Mouse (Mus musculus) bone marrow, adult 2 months (tissue): ENCODE data around the gene Ryr2.

Experiments used
- CTCF ChIP-seq: fragments of 200-500 bp; IDR thresholded peaks from 2 replicates; pipeline ENCODE4 v1.5.1; 2011; ENCODE audit warnings: low read length, control low read depth; ENCODE audit not compliant: control insufficient read depth, insufficient read depth
- POLR2A ChIP-seq: fragments of 200-500 bp; IDR thresholded peaks from 2 replicates; pipeline ENCODE4 v1.6.1; 2011; ENCODE audit warnings: low read depth, mild to moderate bottlenecking, control low read depth, low read length, borderline replicate concordance; ENCODE audit not compliant: control insufficient read depth

DNA sequence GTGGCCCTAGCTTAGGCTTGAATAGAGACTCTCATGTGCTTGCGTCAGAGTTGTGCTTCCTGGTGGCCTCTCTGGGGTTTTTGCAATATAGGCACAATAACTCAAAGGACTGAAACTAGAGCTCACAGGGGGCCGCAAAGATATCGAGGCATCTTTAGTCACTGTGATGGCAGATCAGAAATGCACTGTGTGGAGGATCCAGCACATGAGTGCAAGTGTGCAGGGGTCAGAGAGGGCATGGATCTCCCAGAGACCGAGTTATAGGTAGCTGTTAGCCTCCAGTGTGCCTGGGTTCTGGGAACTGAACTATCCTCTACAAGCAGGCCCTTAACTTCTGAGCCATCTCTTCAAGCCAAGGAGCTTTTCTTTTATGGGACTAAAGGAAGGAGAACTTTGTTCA lies 269.6 kb downstream of the Ryr2 start:
- TF ChIP-seq POLR2A (no peak), CTCF (no peak)
